Mouse (Mus musculus) heart, embryonic 14.5 days (tissue): ENCODE measurements around the gene Tspan12. TPM values are rescaled to one million over a fixed set of nuclear protein-coding genes. Genes with fewer than 3 reads are reported as not detected.

Experiments
- ATAC-seq: fragments of 200-750 bp; cut with Nextera tagmentation; 2 replicates; pipeline ENCODE4 v1.8.0; 2017; ENCODE audit warnings: low read depth, moderate TSS enrichment; ENCODE audit not compliant: insufficient number of reproducible peaks, insufficient read depth, low FRiP score
- H3K27ac ChIP-seq, 2 experiments: fragments of 200-500 bp in 1 of 2; fragments of 300-500 bp in 1 of 2; sonication (generic) in 1 of 2; replicated peaks in 1 of 2; 2 replicates each; pipeline ENCODE4 v1.5.1; 2012 to 2014; ENCODE audit warnings: low read depth in 2 of 2, low read length in 2 of 2, control low read depth in 1 of 2, mild to moderate bottlenecking in 1 of 2, mixed read lengths in 1 of 2; ENCODE audit not compliant: control insufficient read depth in 1 of 2, insufficient read depth in 1 of 2
- H3K27me3 ChIP-seq: fragments of 300-500 bp; sonication (generic); 2 replicates; pipeline ENCODE4 v1.6.1; 2014; ENCODE audit warnings: mild to moderate bottlenecking, low read length, control low read depth; ENCODE audit not compliant: control insufficient read depth, insufficient read depth
- H3K36me3 ChIP-seq: fragments of 300-500 bp; sonication (generic); 2 replicates; pipeline ENCODE4 v1.6.1; 2014; ENCODE audit warnings: mild to moderate bottlenecking, control low read depth, low read length, mixed read lengths; ENCODE audit not compliant: control insufficient read depth, insufficient read depth
- H3K4me1 ChIP-seq, 2 experiments: fragments of 200-500 bp in 1 of 2; fragments of 300-500 bp in 1 of 2; sonication (generic) in 1 of 2; 2 replicates each; pipeline ENCODE4 v1.6.1; 2012 to 2014; ENCODE audit warnings: low read length in 2 of 2, control low read depth in 1 of 2, mixed read lengths in 1 of 2; ENCODE audit not compliant: control insufficient read depth in 2 of 2, insufficient read depth in 2 of 2
- H3K4me2 ChIP-seq: fragments of 300-500 bp; sonication (generic); 2 replicates; pipeline ENCODE4 v1.6.1; 2014; ENCODE audit warnings: mild to moderate bottlenecking, low read length
- H3K4me3 ChIP-seq, 2 experiments: fragments of 200-500 bp in 1 of 2; fragments of 300-500 bp in 1 of 2; sonication (generic) in 1 of 2; 2 replicates each; pipeline ENCODE4 v1.5.1; 2012 to 2014; ENCODE audit warnings: low read length in 2 of 2, mild to moderate bottlenecking in 2 of 2, control low read depth in 1 of 2, low read depth in 1 of 2, moderate library complexity in 1 of 2; ENCODE audit not compliant: control insufficient read depth in 1 of 2, insufficient read depth in 1 of 2
- H3K9ac ChIP-seq: fragments of 300-500 bp; sonication (generic); 2 replicates; pipeline ENCODE4 v1.6.1; 2014; ENCODE audit warnings: mild to moderate bottlenecking, low read length
- H3K9me3 ChIP-seq: fragments of 300-500 bp; sonication (generic); 2 replicates; pipeline ENCODE4 v1.6.1; 2016; ENCODE audit warnings: low read length, control low read depth; ENCODE audit not compliant: control insufficient read depth
- WGBS: fragments of 180-500 bp; shearing (Covaris S2); extraction: QIAGEN DNeasy Blood & Tissue Kit; methylation state at CpG from one replicate; pipeline ENCODE4 v1.1.7; 2014; 5-methylcytosine and 5-hydroxymethylcytosine counted together
- polyA plus RNA-seq: library from polyadenylated mRNA; unstranded; fragments of >200 nt; fragmentation: Nextera tagmentation; extraction: Ambion mirVana; gene quantifications from 2 replicates; pipeline ENCODE4 v1.2.1, GENCODE M21; 2014

Gene Tspan12
- polyA plus RNA-seq, 1 experiment from 2014 or later: 84.0 TPM

DNA sequence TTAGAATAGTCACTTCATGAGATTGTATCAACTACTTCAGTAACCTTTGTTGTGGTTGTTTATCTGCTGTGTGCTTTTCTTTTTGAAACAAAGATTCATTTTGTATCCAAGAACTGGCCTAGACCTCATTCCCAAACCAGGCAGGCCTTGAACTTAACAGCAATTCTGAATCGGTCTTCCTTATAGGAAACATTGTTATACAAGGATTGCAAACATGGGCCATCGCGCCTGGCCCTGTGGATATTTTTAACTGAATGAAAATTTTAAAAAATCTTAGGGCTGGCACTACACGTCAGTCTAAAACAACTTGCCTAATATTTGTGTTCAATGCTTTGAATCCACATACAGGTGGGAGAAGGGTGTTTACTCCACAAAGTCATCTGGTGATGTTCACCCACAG lies 3.5 kb downstream of the Tspan12 start:
- peaks cover 3 to 6% of the 10 kb centered on the region in 2 experiments; a peak in 2 of 4 replicates for H3K4me1 ChIP-seq
- H3K9me3 ChIP-seq: no peaks in the 10 kb centered on the region
- H3K27me3 ChIP-seq: no peaks in the 10 kb centered on the region
- ATAC-seq: no peak
- no peak overlapping the region for H3K4me3 ChIP-seq
- 94% methylated on average over 4 of the region's 4 CpGs for WGBS
- no peak overlapping the region for H3K4me2 ChIP-seq
- H3K36me3 ChIP-seq: peaks cover 34% of the 10 kb centered on the region
- no peak overlapping the region for H3K9ac ChIP-seq
- no peak overlapping the region for H3K27ac ChIP-seq

DNA sequence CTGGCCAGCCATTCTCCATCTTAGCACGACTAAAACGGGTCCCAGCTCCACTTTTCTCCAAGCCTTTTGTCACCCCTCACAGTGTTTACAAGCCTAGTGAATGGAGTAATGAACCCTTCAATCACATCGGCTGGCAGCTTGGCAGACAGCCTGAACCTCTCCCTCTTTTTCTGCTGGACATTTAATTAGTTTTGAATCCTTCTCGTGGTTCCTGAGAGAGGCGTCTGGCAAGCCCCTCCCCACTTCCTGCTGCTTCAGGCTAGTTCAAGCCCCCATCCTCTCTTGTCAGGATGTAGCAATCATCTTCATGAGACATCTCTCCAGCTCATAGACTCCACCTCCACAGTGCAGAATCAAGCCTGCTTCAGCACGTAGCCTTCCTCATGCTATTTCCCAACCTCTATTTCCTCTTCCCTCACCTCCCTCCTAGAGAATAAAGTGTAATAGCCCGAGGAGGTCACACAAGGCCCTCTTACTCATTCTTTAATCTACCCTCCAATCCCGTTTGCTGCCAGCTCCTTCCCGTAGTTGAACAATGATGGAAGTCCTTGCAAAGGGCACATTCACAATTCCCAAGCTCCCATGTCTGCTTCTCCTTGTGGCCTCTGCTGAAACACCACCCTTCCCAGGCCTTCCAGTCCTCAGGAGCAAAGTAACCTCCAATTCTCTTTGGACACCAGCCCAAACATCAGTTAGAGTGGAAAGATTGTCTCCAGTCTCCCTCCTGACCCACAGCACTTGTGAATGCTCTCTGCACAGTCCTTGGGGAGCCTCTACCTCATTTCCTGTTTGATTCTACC lies 12.1 kb downstream of the Tspan12 start:
- no peak for ATAC-seq
- no peaks in the 10 kb centered on the region for H3K27me3 ChIP-seq
- H3K4me3 ChIP-seq: no peak overlapping the region
- H3K4me1 ChIP-seq: peaks cover 10 to 18% of the 10 kb centered on the region in 2 experiments
- H3K36me3 ChIP-seq: peaks cover 15% of the 10 kb centered on the region
- WGBS: 34% methylated on average over 9 of the region's 9 CpGs
- no peaks in the 10 kb centered on the region for H3K9me3 ChIP-seq
- H3K9ac ChIP-seq: no peak overlapping the region
- no peak overlapping the region for H3K4me2 ChIP-seq
- peak overlapping the region; percentile 1 to 48; a peak in 3 of 4 replicates for H3K27ac ChIP-seq

DNA sequence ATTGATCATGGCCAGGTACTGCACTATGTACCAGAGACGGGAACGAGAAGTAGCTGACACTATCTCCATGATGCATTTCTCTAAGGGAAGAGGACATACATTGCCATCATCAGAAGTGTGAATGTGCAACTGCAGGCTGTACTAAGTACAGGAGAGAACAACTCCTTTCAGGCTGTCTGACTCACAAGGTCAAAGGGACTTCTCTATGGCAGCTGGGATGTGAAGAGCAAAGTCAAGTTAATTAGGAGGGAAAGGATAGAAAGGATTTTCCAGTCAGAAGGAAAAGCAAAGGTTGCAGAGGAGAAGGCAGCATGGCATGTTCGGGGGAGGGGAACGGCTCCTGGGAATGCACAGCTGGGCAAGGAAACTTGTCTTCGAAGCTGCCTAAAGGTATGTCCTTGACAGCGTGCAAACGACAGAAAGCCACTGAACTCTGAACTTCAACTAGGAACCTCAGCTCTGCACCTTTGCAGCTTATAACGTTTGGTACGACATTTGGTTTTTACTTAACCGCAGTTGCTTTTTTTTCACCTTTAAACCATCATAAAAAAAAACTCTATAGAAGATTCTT lies 13.0 kb downstream of the Tspan12 start:
- H3K9me3 ChIP-seq: no peaks in the 10 kb centered on the region
- 62% methylated on average over 10 of the region's 10 CpGs for WGBS
- H3K9ac ChIP-seq: no peak overlapping the region
- no peak overlapping the region for H3K4me3 ChIP-seq
- peaks cover 10 to 18% of the 10 kb centered on the region in 2 experiments for H3K4me1 ChIP-seq
- ATAC-seq: no peak
- H3K27ac ChIP-seq: no peak overlapping the region
- H3K4me2 ChIP-seq: no peak overlapping the region
- H3K36me3 ChIP-seq: peaks cover 23% of the 10 kb centered on the region
- no peaks in the 10 kb centered on the region for H3K27me3 ChIP-seq

DNA sequence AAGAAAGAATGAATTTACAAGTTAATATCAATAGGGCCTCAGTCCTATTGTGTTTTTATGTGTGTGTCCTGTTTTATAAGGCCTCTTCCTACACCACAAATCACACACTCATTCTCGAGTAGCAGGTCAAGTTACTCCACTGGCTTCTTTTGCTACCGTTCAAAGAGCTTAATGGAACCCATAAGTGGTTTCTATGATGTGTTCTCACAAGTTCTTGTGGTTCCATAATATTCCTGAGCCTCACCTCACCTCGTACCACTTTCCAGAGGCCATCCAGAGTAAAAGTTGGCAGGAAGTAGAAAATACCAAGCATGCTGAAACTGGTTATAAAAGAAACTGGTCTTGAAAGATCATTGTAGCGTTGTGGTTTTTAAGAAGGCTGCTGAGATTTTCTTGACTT lies 18.8 kb downstream of the Tspan12 start:
- H3K36me3 ChIP-seq: peaks cover 53% of the 10 kb centered on the region
- H3K27me3 ChIP-seq: no peaks in the 10 kb centered on the region
- no peak overlapping the region for H3K4me3 ChIP-seq
- no peaks in the 10 kb centered on the region; a peak in 1 of 4 replicates for H3K4me1 ChIP-seq
- H3K27ac ChIP-seq: no peak overlapping the region
- WGBS: 90% methylated on average over 4 of the region's 4 CpGs
- no peak overlapping the region for H3K9ac ChIP-seq
- no peak for ATAC-seq
- no peak overlapping the region for H3K4me2 ChIP-seq
- no peaks in the 10 kb centered on the region for H3K9me3 ChIP-seq

DNA sequence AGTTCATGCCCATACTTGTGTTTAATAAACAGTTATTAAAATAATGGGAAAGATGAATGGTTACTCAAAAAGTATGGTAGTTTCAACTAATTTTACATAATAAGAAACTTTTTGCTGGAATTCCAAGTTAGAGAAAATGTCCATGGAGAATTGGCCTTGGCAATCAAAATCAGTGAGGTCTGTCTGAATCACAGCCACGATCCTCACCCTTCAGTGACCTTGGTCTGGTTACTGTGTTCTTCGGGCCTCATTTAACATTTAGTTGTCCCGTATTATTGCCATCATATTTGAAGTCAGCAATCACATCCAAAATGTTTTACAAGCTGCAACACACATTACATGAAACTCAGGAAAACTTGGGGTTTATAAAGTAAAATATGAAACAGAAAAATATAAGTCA lies 20.4 kb downstream of the Tspan12 start:
- no peak overlapping the region for H3K4me3 ChIP-seq
- no peak overlapping the region for H3K4me2 ChIP-seq
- no peaks in the 10 kb centered on the region; a peak in 1 of 4 replicates for H3K4me1 ChIP-seq
- H3K27ac ChIP-seq: no peak overlapping the region
- peaks cover 51% of the 10 kb centered on the region for H3K36me3 ChIP-seq
- H3K27me3 ChIP-seq: no peaks in the 10 kb centered on the region
- H3K9ac ChIP-seq: no peak overlapping the region
- H3K9me3 ChIP-seq: no peaks in the 10 kb centered on the region
- ATAC-seq: no peak
- WGBS: 72% methylated on average over 3 of the region's 3 CpGs

DNA sequence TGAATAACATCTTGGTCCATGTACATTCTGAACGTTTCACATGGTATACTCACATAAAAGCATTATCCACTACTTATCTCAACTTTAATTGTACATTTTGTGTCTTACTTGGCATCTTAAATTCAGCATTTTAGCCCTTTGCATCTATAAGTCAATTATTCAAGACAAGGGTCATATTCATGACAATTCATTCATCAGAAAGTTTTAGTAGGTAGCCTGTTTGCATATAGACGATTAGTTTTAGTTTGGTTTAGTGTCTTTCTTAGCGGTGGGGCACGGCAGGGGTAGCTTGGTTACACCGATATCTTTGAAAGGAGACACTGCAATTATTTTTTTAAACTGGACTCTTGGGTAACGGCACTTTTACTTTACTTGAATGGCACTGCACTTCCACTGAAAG lies 21.4 kb downstream of the Tspan12 start:
- 89% methylated on average over 6 of the region's 6 CpGs for WGBS
- H3K4me3 ChIP-seq: no peak overlapping the region

DNA sequence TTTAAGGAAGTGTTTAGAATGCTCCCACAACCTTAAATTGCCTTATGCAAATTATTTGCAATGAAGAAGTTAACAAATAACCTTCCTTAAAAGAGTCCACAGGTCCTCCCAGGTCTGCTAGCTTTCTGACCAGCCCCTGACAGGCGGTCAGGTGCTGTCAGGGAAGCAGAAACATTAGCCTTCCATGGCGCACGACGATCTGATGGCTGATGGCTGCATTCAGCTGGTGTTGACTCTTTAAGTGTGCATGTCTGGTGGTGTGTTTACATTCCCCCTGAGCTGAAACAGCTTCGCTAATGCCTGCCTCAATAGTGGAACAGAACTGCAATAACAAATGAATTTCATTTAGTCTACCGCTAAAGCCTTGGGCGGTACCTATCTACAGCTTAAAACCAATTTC lies 22.4 kb downstream of the Tspan12 start:
- 80% methylated on average over 7 of the region's 7 CpGs for WGBS
- no peak overlapping the region for H3K27ac ChIP-seq
- no peak overlapping the region for H3K9ac ChIP-seq
- no peaks in the 10 kb centered on the region for H3K27me3 ChIP-seq
- no peak overlapping the region for H3K4me2 ChIP-seq
- no peaks in the 10 kb centered on the region; a peak in 1 of 4 replicates for H3K4me1 ChIP-seq
- no peak for ATAC-seq
- no peak overlapping the region for H3K4me3 ChIP-seq
- H3K36me3 ChIP-seq: peaks cover 43% of the 10 kb centered on the region
- H3K9me3 ChIP-seq: no peaks in the 10 kb centered on the region

More for the DNA sequence above, 21.4 kb downstream of the Tspan12 start:
- H3K4me1 ChIP-seq: no peaks in the 10 kb centered on the region; a peak in 1 of 4 replicates
- no peak for ATAC-seq
- peaks cover 47% of the 10 kb centered on the region for H3K36me3 ChIP-seq
- no peaks in the 10 kb centered on the region for H3K27me3 ChIP-seq
- H3K9ac ChIP-seq: no peak overlapping the region
- no peak overlapping the region for H3K27ac ChIP-seq
- no peak overlapping the region for H3K4me2 ChIP-seq
- no peaks in the 10 kb centered on the region for H3K9me3 ChIP-seq
